Mouse (Mus musculus) spleen, adult 12 weeks (tissue): ENCODE measurements around the gene Zc3h18.

Experiments
- DNase-seq: peaks from one replicate; pipeline ENCODE4 v3.0.0; 2022; ENCODE audit warnings: low spot score

Gene Zc3h18

GRCm38 (mm10) chr8:122436586-122437125 lies 60.2 kb downstream of the Zc3h18 start:
- no peak for DNase-seq

DNA sequence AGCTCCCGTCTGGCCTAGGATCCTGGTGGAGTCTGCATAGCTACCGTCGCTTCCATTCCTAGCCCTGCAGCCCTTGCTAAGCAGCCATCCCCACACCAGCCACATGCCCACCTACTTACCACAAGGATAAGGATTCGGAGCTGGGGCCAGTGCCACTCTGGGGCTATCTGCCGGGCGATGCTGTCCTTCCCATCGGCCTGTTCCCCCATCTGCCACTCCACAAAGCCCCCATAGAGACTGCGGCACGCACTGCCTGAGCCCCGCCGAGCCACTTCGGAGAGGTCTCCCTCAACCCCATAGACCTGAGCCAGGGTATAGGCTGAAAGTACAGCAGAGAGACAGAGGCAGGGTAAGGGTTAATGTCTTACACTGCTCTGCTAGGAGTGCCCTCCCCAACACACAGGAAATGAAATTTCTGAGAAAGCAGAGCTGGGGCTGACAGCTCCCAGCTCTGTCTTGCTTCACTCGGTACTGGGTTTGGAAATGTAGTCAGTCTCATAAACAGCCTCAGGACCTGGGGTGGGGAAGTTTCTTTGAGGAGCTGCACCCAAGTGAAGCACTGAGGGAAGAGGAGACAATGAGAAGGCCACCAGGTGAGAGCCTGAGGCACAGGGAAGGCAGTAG lies 61.4 kb downstream of the Zc3h18 start:
- DNase-seq, result no peak

DNA sequence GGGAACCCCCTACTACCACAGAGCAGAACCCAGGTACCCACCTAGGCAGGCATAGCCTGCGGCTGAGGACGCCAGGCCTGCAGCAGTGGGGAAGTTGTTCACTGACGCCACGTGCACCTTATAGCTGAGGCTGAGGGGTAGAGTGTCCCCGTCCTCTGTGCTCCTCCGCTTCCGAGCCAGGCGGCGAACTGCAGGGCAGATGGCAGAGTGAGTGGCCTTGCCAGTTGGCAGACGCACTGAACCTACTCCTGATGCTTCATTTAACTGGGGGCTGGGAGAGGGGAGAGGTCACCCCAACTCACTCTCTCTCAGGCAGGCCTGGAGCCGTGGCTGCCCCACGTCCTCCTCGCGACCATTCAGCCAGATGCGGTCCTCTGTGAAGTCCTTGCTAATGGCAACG lies 62.9 kb downstream of the Zc3h18 start:
- DNase-seq, result no peak

DNA sequence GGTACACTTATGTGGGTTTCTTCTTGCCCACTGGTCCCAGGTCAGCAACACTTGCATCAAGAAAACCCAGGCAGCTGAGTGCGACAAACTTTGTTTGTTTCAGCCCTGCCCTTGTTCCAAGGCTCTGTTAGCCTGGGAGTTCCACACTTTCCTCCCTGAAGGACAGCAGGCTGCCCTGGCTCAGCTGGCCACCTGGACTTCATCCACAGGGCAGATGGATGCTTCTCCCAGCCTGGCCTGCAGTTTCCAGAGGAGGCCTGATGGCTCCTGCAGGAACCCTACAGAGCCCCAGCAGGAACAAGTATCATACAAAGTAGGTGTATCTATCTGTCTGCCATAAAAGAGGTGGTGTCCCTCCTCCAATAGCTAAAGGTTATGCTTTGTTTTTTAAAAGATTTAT lies 64.9 kb downstream of the Zc3h18 start:
- no peak for DNase-seq

DNA sequence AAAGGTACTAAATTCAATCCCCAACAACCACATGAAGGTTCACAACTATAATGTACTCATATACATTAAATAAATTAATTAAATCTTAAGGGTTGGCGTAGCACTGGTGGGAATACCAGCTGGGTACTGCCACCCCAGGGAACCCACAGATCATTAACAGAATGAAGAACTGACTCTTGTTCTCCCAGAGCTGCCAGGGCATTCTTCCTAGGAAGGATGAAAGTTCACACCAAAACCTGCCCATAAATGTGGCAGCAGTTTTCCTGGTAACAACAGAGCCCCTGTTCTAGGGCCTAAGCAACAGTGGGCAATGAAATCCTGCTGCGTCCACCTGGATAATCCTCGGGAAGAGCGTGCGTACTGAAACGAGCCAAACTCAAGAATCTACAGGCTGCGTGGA lies 65.9 kb downstream of the Zc3h18 start:
- no peak for DNase-seq

DNA sequence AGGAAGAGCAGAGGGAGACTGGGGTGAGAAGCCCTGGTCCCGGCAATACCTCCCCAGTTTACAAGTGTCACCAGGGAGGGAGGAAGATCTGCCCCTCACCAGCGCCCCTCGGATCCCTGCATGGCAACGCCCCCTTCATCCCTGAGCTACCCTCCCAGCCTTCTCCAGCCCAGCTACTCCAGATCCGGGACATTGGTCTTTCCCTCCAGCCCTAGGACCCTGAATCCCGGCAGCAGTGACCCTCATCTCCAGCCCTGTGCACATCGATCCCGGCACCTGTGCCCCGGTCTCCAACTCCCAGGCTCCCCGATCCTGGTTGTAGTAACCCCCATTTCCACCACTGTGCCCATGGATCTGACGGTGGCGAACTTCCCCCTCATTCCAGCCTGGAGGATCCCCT lies 66.4 kb downstream of the Zc3h18 start:
- no peak for DNase-seq

GRCm38 (mm10) chr8:122443262-122444006 lies 67.0 kb downstream of the Zc3h18 start, which contains the start of gene Mvd:
Gene Mvd (minus strand): TSS chr8:122443422.
- DNase-seq, result peak; percentile 95

GRCm38 (mm10) chr8:122444058-122444748 lies 67.8 kb downstream of the Zc3h18 start:
- DNase-seq, result peak; percentile 69

DNA sequence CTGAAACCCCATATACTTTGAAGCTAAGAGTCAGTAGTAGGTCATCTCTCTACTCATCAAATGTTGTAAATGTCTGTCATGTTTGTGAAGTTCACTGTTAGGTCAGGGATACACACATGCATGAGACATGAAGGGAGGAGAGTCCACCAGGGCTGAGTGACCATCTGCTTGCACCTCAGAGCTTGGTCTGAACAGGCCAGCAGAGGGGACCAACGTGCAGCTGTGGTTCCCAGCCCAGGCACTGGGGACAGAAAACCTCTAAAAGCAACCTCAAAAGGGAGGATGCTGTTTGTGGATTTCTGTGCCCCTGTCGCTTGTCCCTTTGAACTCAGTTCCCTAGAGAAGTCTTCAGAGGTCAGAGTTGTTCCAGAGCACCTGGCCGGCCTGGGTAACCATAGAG lies 68.8 kb downstream of the Zc3h18 start:
- DNase-seq, result no peak

GRCm38 (mm10) chr8:122451161-122451703 lies 74.8 kb downstream of the Zc3h18 start:
- no peak for DNase-seq

DNA sequence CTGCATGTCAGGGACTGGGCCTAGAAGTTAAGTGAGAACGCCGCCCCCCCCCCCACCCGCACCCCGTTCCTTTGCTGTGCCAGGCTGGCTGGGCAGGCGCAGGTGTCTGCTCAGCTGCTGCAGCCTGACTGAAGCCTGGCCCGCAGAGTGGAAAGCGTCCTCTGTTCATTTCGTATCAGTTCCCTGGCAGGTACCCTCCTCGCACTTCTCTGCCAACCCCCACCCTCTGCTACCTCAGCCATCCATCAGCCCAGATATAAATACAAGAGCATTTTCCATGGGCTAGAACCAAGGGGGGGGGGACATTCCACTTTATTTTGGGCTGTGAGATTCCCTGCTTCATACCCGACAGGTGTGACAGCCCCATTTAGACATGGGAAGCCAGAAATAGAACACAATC lies 75.7 kb downstream of the Zc3h18 start:
- DNase-seq, result no peak

DNA sequence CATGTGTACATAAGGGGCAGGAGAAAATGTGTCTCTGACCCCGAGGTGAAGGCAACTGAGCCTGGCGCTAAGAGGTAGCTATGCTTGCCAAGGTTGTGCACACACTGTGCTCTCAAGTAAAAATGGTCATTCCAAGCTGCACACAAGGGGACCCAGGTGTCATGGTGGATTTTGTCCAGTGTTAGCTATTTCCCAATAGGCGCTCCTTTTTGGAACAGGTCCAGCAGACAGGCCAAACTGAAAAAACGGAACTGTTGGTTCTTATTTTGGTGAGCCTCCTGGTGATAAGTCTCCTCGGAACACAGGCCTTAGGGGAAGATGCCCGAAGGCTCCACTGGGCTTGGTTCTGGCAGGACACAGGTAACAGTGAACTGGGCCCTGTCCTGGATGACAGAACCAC lies 78.0 kb downstream of the Zc3h18 start:
- no peak for DNase-seq

GRCm38 (mm10) chr8:122457171-122457570 lies 80.8 kb downstream of the Zc3h18 start:
- no peak for DNase-seq

GRCm38 (mm10) chr8:122459218-122459900 lies 83.0 kb downstream of the Zc3h18 start:
- no peak for DNase-seq

DNA sequence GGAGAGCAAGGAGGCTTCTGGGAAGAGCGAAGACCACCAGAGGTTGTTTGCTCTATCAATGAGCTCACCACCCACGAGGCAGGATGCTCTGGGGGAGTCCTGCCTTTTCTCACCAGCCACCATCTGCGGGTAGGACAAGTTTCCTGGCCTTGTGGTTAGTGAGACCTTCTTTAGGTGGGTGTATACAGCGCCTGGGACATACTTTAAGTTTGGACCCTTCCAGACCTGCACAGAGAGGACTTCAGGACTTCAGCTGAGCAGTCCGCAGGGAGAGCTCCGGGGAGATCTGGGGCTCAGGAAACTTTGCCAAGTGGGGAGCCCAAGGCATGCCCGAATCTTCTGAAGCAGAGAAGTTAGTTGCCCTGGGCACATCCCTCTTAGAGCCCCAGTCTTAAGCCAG lies 83.6 kb downstream of the Zc3h18 start:
- DNase-seq, result no peak

DNA sequence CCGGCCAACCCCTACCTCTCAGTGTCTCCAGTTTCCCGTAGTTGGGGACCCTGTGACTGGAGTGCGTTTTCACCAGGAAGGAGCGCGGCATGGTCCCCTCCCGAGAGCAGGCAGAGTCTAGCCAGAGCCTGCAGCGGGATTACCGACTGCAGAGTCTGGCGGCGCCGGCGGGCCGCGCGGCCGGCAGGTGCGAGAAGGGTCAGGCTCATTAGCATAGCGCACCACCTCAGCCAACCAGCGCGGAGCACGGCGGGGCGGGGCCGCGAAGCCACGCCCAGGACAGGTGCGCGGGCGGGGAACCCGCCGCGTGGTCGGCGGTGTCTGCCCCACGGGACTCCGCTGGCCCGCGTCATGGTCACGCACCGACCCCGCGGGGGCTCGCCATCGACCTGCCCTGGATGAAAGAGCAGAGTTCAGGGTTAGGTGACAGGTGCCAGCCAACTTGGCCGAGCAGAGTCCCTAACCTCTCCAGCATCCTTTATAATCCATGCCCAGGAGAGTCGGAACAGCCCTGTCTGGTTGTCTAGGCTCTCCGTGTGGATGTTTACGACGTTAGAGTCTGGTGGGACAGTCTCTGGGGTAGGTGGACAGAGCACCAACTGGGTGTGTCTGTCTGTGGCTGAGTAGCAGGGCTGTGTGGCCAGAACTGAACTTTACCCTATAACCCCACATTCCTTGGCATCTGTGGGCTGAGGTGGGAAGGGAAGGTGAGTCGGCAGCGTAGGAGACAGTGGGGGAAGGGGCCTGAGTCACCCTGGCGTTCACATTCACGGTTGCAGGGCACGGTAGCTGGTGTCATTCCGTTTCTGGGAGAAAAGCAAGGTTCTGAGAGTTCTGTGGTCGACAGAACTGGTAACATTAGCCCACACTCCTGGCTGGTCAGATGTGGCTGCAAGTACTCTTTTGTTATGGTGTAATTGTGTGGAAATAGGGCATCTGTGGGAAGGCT lies 84.4 kb downstream of the Zc3h18 start, which contains the start of gene Snai3:
Gene Snai3 (minus strand): TSS at position 210 of the 949 bp plus-strand sequence.
- DNase-seq, result peak; percentile 48

DNA sequence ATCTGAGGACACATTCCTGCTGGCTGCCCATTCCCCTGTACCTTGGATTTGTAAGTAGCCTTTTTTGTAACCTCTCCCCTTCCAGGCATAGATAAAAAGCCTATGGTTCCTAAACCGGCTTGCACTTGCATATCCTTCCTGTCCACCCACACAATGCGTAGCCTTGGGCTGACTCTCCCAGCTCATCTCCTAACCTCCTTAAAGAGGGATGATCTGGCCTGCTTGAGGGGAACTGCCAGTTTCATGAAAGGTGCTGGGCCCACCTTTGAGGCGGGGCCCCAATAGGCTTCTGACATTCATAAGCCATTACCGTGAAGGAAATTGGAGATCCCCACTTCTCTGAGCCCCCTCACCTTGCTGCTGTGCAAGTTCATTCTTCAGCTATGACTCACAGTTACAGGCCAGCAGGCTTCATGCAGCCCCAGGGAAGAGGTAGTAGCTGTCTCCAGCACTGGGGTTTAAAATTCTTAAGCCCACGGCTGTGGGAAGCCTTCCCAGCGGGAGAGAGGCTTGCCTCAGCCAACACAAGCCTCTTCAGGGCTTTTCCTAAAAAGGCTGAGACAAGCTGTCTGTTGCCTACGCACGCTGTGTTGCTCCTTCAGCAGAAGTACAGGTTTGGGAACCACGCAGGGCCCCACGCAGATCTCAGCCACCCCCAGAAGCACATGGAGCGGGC lies 85.2 kb downstream of the Zc3h18 start:
- DNase-seq, result no peak

DNA sequence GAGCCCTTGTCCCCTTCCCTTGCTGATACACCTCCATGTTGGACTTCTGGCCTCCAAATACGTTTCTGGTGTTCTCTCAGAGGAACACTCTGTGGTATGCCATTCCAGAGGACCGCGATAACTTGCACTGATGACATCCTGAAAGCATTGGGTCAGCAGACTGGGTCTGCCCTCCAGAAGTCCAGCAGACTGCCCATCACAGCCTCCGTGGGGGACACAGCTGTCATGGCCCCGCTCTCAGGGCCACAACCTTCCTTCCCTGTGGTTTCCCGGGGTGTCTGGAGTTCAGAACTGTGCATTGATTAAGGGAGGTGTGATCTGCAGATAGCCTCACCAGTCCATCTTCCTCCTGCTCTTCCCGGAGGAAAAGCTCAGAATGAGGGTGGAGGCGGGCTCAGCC lies 86.1 kb downstream of the Zc3h18 start:
- DNase-seq, result no peak

GRCm38 (mm10) chr8:122463651-122464640 lies 87.5 kb downstream of the Zc3h18 start:
- DNase-seq, result no peak
